Mouse (Mus musculus) cortical plate, adult 2 months (tissue): ENCODE measurements around the gene Amz2.

Experiments
- CTCF ChIP-seq: fragments of 200-500 bp; IDR thresholded peaks from 2 replicates; pipeline ENCODE4 v1.5.1; 2011; ENCODE audit warnings: mild to moderate bottlenecking, control low read depth, low read length; ENCODE audit not compliant: insufficient read depth; ENCODE audit errors: extremely low read depth
- POLR2A ChIP-seq: fragments of 200-500 bp; IDR thresholded peaks from 2 replicates; pipeline ENCODE4 v1.6.1; 2011; ENCODE audit warnings: mild to moderate bottlenecking, low read length, control low read depth; ENCODE audit not compliant: insufficient read depth; ENCODE audit errors: extremely low read depth

DNA sequence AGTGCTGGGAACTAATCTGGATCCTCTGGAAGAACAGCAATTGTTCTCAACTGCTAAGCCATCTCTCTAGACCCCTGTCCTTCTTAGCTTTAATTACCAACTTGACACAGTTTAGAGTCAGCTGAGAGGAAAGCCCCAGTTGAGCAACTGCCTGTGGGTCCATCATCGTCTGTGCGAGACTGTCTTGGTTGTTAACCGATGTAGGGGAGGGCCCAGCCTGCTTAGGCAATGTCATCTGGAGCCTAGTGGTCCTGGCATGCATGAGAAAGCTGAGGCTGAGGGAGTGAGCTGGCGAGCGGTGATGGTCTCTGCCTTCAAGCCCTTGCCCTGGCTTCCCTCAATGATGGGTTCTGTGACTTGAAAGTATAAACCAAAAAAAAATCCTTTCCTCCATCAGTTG is 10.9 kb upstream of the Amz2 start:
- TF ChIP-seq CTCF (no peak), POLR2A (no peak)
